Mouse (Mus musculus) embryonic facial prominence, embryonic 13.5 days (tissue): ENCODE results near the gene Bicc1. TPM values are rescaled to one million over a fixed set of nuclear protein-coding genes. Genes with fewer than 3 reads are reported as not detected.

Experiments
- ATAC-seq: fragments of 200-750 bp; cut with Nextera tagmentation; 2 replicates; pipeline ENCODE4 v1.8.0; 2017; ENCODE audit warnings: low read depth; ENCODE audit not compliant: insufficient number of reproducible peaks, insufficient read depth, low FRiP score, low TSS enrichment
- H3K27ac ChIP-seq: fragments of 300-500 bp; sonication (generic); 2 replicates; pipeline ENCODE4 v1.5.1; 2015; ENCODE audit warnings: moderate library complexity, mild to moderate bottlenecking, inconsistent platforms
- H3K27me3 ChIP-seq: fragments of 300-500 bp; sonication (generic); 2 replicates; pipeline ENCODE4 v1.6.1; 2015; ENCODE audit warnings: mild to moderate bottlenecking, inconsistent platforms
- H3K36me3 ChIP-seq: fragments of 300-500 bp; sonication (generic); 2 replicates; pipeline ENCODE4 v1.6.1; 2015; ENCODE audit warnings: mild to moderate bottlenecking, inconsistent platforms
- H3K4me1 ChIP-seq: fragments of 300-500 bp; sonication (generic); 2 replicates; pipeline ENCODE4 v1.6.1; 2015; ENCODE audit warnings: inconsistent platforms
- H3K4me2 ChIP-seq: fragments of 300-500 bp; sonication (generic); 2 replicates; pipeline ENCODE4 v1.6.1; 2015; ENCODE audit warnings: moderate library complexity, mild to moderate bottlenecking, inconsistent platforms
- H3K4me3 ChIP-seq: fragments of 300-500 bp; sonication (generic); 2 replicates; pipeline ENCODE4 v1.5.1; 2015; ENCODE audit warnings: mild to moderate bottlenecking, inconsistent platforms
- H3K9ac ChIP-seq: fragments of 300-500 bp; sonication (generic); 2 replicates; pipeline ENCODE4 v1.6.1; 2015; ENCODE audit warnings: mild to moderate bottlenecking, inconsistent platforms
- H3K9me3 ChIP-seq: fragments of 300-500 bp; sonication (generic); 2 replicates; pipeline ENCODE4 v1.6.1; 2016; ENCODE audit warnings: inconsistent platforms
- WGBS: fragments of 180-500 bp; shearing (Covaris S2); methylation state at CpG from one replicate; pipeline ENCODE4 v1.1.7; 2015; ENCODE audit warnings: mixed read lengths; 5-methylcytosine and 5-hydroxymethylcytosine counted together
- polyA plus RNA-seq: library from polyadenylated mRNA; unstranded; fragments of >200 nt; fragmentation: Nextera tagmentation; extraction: Ambion mirVana; gene quantifications from 2 replicates; pipeline ENCODE4 v1.2.1, GENCODE M21; 2015

The Bicc1 gene
- polyA plus RNA-seq, 1 experiment from 2014 or later, result 25.9 TPM

GRCm38 (mm10) chr10:71019836-71020235 lies 139.7 kb downstream of the Bicc1 start:
- Histone ChIP-seq H3K4me2 (no peak overlapping the region), H3K4me3 (no peak overlapping the region), H3K9ac (no peak overlapping the region), H3K4me1 (no peaks in the 10 kb centered on the region; the same call in 1 of the 2 replicates), H3K27me3 (no peaks in the 10 kb centered on the region), H3K27ac (no peak overlapping the region), H3K36me3 (0 out of 2 replicates have a peak, but pooled peaks cover 3% of the 10 kb centered on the region), H3K9me3 (no peaks in the 10 kb centered on the region)
- ATAC-seq, result no peak
- 90% methylated on average over 6 of the region's 6 CpGs for WGBS

GRCm38 (mm10) chr10:71009771-71010496 lies 149.6 kb downstream of the Bicc1 start:
- Histone ChIP-seq H3K27ac (no peak overlapping the region), H3K4me1 (peaks cover 6% of the 10 kb centered on the region; the same call in 1 of the 2 replicates), H3K4me2 (no peak overlapping the region), H3K9me3 (no peaks in the 10 kb centered on the region), H3K27me3 (no peaks in the 10 kb centered on the region), H3K36me3 (no peaks in the 10 kb centered on the region), H3K4me3 (no peak overlapping the region), H3K9ac (no peak overlapping the region)
- 86% methylated on average over 19 of the region's 19 CpGs for WGBS
- no peak for ATAC-seq

- H3K4me3 ChIP-seq, result no peak overlapping the region
- H3K27ac ChIP-seq, result no peak overlapping the region
- ATAC-seq, result no peak
- 85% methylated on average over 11 of the region's 11 CpGs for WGBS
- H3K4me1 ChIP-seq, result peaks cover 6% of the 10 kb centered on the region; the same call in 1 of the 2 replicates
- H3K9ac ChIP-seq, result no peak overlapping the region
- H3K27me3 ChIP-seq, result no peaks in the 10 kb centered on the region
- no peaks in the 10 kb centered on the region for H3K36me3 ChIP-seq
- H3K4me2 ChIP-seq, result no peak overlapping the region
- H3K9me3 ChIP-seq, result no peaks in the 10 kb centered on the region
These were observed 150.8 kb downstream of the Bicc1 start for GRCm38 (mm10) chr10:71008721-71009120.

GRCm38 (mm10) chr10:71007956-71008355 lies 151.5 kb downstream of the Bicc1 start:
- no peak overlapping the region; the same call in 1 of the 2 replicates for H3K27ac ChIP-seq
- no peaks in the 10 kb centered on the region for H3K36me3 ChIP-seq
- H3K27me3 ChIP-seq, result no peaks in the 10 kb centered on the region
- H3K9me3 ChIP-seq, result no peaks in the 10 kb centered on the region
- H3K4me1 ChIP-seq, result peaks cover 6% of the 10 kb centered on the region; the same call in 1 of the 2 replicates
- no peak overlapping the region for H3K4me2 ChIP-seq
- 59% methylated on average over 9 of the region's 9 CpGs for WGBS
- no peak overlapping the region for H3K9ac ChIP-seq
- no peak for ATAC-seq
- H3K4me3 ChIP-seq, result no peak overlapping the region

- ATAC-seq, result no peak
- Histone ChIP-seq H3K4me3 (no peak overlapping the region), H3K4me1 (peaks cover 6% of the 10 kb centered on the region; the same call in 1 of the 2 replicates), H3K9ac (no peak overlapping the region), H3K36me3 (no peaks in the 10 kb centered on the region), H3K27me3 (no peaks in the 10 kb centered on the region), H3K9me3 (no peaks in the 10 kb centered on the region), H3K4me2 (no peak overlapping the region), H3K27ac (no peak overlapping the region)
- WGBS, result 90% methylated on average over 5 of the region's 5 CpGs
These were observed 152.0 kb downstream of the Bicc1 start for GRCm38 (mm10) chr10:71007516-71007915.

- no peak overlapping the region for H3K4me3 ChIP-seq
- no peak overlapping the region for H3K9ac ChIP-seq
- H3K9me3 ChIP-seq, result no peaks in the 10 kb centered on the region
- H3K4me2 ChIP-seq, result no peak overlapping the region
- no peak for ATAC-seq
- peaks cover 6% of the 10 kb centered on the region; the same call in 1 of the 2 replicates for H3K4me1 ChIP-seq
- H3K27me3 ChIP-seq, result no peaks in the 10 kb centered on the region
- 95% methylated on average over 3 of the region's 3 CpGs for WGBS
- no peak overlapping the region for H3K27ac ChIP-seq
- H3K36me3 ChIP-seq, result no peaks in the 10 kb centered on the region
These were observed 152.5 kb downstream of the Bicc1 start for GRCm38 (mm10) chr10:71007001-71007400.

- no peaks in the 10 kb centered on the region for H3K4me1 ChIP-seq
- 77% methylated on average over 2 of the region's 2 CpGs for WGBS
- no peak overlapping the region; the same call in 1 of the 2 replicates for H3K27ac ChIP-seq
- ATAC-seq, result no peak
- H3K4me3 ChIP-seq, result no peak overlapping the region
- H3K36me3 ChIP-seq, result no peaks in the 10 kb centered on the region
- H3K27me3 ChIP-seq, result no peaks in the 10 kb centered on the region
- no peak overlapping the region for H3K4me2 ChIP-seq
- no peaks in the 10 kb centered on the region for H3K9me3 ChIP-seq
- no peak overlapping the region for H3K9ac ChIP-seq
These were observed 156.6 kb downstream of the Bicc1 start for GRCm38 (mm10) chr10:71002871-71003270.

GRCm38 (mm10) chr10:71002186-71002585 lies 157.3 kb downstream of the Bicc1 start:
- WGBS, result 91% methylated on average over 4 of the region's 4 CpGs
- H3K36me3 ChIP-seq, result no peaks in the 10 kb centered on the region
- no peaks in the 10 kb centered on the region for H3K27me3 ChIP-seq
- no peak for ATAC-seq
- H3K27ac ChIP-seq, result no peak overlapping the region
- H3K4me3 ChIP-seq, result no peak overlapping the region
- no peak overlapping the region for H3K9ac ChIP-seq
- no peak overlapping the region for H3K4me2 ChIP-seq
- H3K4me1 ChIP-seq, result no peaks in the 10 kb centered on the region
- H3K9me3 ChIP-seq, result no peaks in the 10 kb centered on the region

GRCm38 (mm10) chr10:70998136-70998535 lies 161.4 kb downstream of the Bicc1 start:
- Histone ChIP-seq H3K9ac (no peak overlapping the region), H3K4me1 (no peaks in the 10 kb centered on the region), H3K36me3 (no peaks in the 10 kb centered on the region), H3K27ac (no peak overlapping the region), H3K4me3 (no peak overlapping the region), H3K9me3 (no peaks in the 10 kb centered on the region), H3K4me2 (no peak overlapping the region), H3K27me3 (no peaks in the 10 kb centered on the region)
- ATAC-seq, result no peak
- WGBS, result 41% methylated on average over 4 of the region's 4 CpGs

GRCm38 (mm10) chr10:70996051-70996450 lies 163.4 kb downstream of the Bicc1 start:
- no peak overlapping the region for H3K4me3 ChIP-seq
- no peaks in the 10 kb centered on the region for H3K4me1 ChIP-seq
- H3K27ac ChIP-seq, result no peak overlapping the region
- no peaks in the 10 kb centered on the region for H3K27me3 ChIP-seq
- H3K4me2 ChIP-seq, result no peak overlapping the region
- no peak for ATAC-seq
- H3K9ac ChIP-seq, result no peak overlapping the region
- no peaks in the 10 kb centered on the region for H3K36me3 ChIP-seq
- H3K9me3 ChIP-seq, result no peaks in the 10 kb centered on the region
- WGBS, result 96% methylated on average over 9 of the region's 9 CpGs

GRCm38 (mm10) chr10:70994135-70994497 lies 165.4 kb downstream of the Bicc1 start:
- no peak for ATAC-seq
- Histone ChIP-seq H3K4me2 (no peak overlapping the region), H3K36me3 (no peaks in the 10 kb centered on the region), H3K4me3 (no peak overlapping the region), H3K9me3 (no peaks in the 10 kb centered on the region), H3K27me3 (no peaks in the 10 kb centered on the region), H3K4me1 (no peaks in the 10 kb centered on the region), H3K9ac (no peak overlapping the region), H3K27ac (no peak overlapping the region)
- 87% methylated on average over 2 of the region's 2 CpGs for WGBS

GRCm38 (mm10) chr10:70993497-70994134 lies 165.9 kb downstream of the Bicc1 start:
- no peak overlapping the region for H3K9ac ChIP-seq
- ATAC-seq, result no peak
- H3K36me3 ChIP-seq, result no peaks in the 10 kb centered on the region
- no peak overlapping the region for H3K4me2 ChIP-seq
- no peaks in the 10 kb centered on the region for H3K4me1 ChIP-seq
- 52% methylated on average over 6 of the region's 6 CpGs for WGBS
- H3K27me3 ChIP-seq, result no peaks in the 10 kb centered on the region
- no peaks in the 10 kb centered on the region for H3K9me3 ChIP-seq
- H3K27ac ChIP-seq, result no peak overlapping the region
- no peak overlapping the region for H3K4me3 ChIP-seq
